Mouse (Mus musculus): ENCODE data around the gene Ppp1ca. TPM values are rescaled to one million over a fixed set of nuclear protein-coding genes. Genes with fewer than 3 reads are reported as not detected.

Ppp1ca gene
- total and polyA plus RNA-seq, 3 experiments = 389 to 635 (median 502) TPM

DNA sequence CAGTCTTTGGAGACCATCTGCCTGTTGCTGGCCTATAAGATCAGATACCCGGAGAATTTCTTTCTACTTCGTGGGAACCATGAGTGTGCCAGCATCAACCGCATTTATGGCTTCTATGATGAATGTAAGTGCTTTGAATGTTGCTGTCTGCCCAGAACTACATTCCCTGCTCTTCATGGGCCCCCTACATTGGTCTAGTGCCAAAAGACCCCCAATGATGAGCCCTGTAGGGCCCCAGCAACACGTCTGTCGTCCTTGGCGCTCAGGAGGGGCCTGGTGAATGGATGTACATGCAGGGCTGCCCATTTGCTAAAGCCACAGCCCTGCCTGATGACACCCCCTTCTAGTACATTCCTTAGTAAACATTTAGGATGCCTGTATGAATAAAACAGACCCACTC lies 1.3 kb downstream of the Ppp1ca start:
- H3K9me3 ChIP-seq (replicated peaks; ENCODE audit: low read length) = no peaks in the 10 kb centered on the region
- in situ Hi-C loops (cut with MboI; ENCODE audit: low pct_ligation_motif_present, low pct_unique_long_range_greater_than_20kb, low sequenced_read_pairs) = no loop called here
- no peak for DNase-seq (ENCODE audit: extremely low read depth)
- H3K27me3 ChIP-seq (replicated peaks) = no peaks in the 10 kb centered on the region
- peaks cover 16 to 60% of the 10 kb centered on the region in 2 experiments for H3K4me1 ChIP-seq (ENCODE audit: control insufficient read depth in 1 of 2, insufficient read depth in 2 of 2)
- peaks cover 48 to 62% of the 10 kb centered on the region in 2 experiments for H3K36me3 ChIP-seq (replicated peaks in 1 of 2; ENCODE audit: control insufficient read depth in 1 of 2, insufficient read depth in 1 of 2, low read length in 1 of 2)
- H3K27ac ChIP-seq (ENCODE audit: insufficient read depth, low read depth) = no peak overlapping the region
- TF ChIP-seq POLR2AphosphoS2 (IDR thresholded peaks at IDR 0.05; ENCODE audit: low read depth, low read length) (peak; percentile 4; the same call in 1 of the 2 replicates), ZNF384 (IDR thresholded peaks at IDR 0.05; ENCODE audit: low read depth, low read length) (no peak)
- H3K4me2 ChIP-seq (ENCODE audit: insufficient read depth, low read depth, poor library complexity, severe bottlenecking) = peak overlapping the region; percentile 52
- dilution Hi-C loops (cut with MboI; ENCODE audit: extremely low pct_ligation_motif_present, extremely low pct_unique_long_range_greater_than_20kb, low sequenced_read_pairs) = no loop called here
- H3K9ac ChIP-seq (ENCODE audit: insufficient read depth, low read depth) = peak overlapping the region; percentile 74
- peaks cover 45% of the 10 kb centered on the region for H3K79me2 ChIP-seq (replicated peaks; ENCODE audit: control insufficient read depth, extremely low read depth, insufficient read depth, poor library complexity, severe bottlenecking)
- H3K4me3 ChIP-seq (replicated peaks in 1 of 3; ENCODE audit: low read depth in 2 of 3, low read length in 2 of 3, poor library complexity in 1 of 3) = peak overlapping the region; percentile 84 to 89 (median 85)

- H3K36me3 ChIP-seq (replicated peaks in 1 of 2; ENCODE audit: control insufficient read depth in 1 of 2, insufficient read depth in 1 of 2, low read length in 1 of 2) = peaks cover 46 to 63% of the 10 kb centered on the region in 2 experiments
- H3K4me3 ChIP-seq (replicated peaks in 1 of 3; ENCODE audit: low read depth in 2 of 3, low read length in 2 of 3, poor library complexity in 1 of 3) = no peak overlapping the region
- TF ChIP-seq SMC3 (IDR thresholded peaks at IDR 0.05; ENCODE audit: low read depth, low read length) (no peak), MAZ (IDR thresholded peaks at IDR 0.05; ENCODE audit: low read depth, low read length) (no peak), BHLHE40 (IDR thresholded peaks at IDR 0.05; ENCODE audit: low read depth, low read length) (no peak), MYC (IDR thresholded peaks at IDR 0.05; ENCODE audit: low read depth, low read length) (no peak), EP300 (IDR thresholded peaks at IDR 0.05; ENCODE audit: low read length) (no peak), MAX (IDR thresholded peaks at IDR 0.05; ENCODE audit: low read length) (no peak), PAX5 (IDR thresholded peaks at IDR 0.05; ENCODE audit: low read length) (no peak), UBTF (IDR thresholded peaks at IDR 0.05; ENCODE audit: low read depth, low read length) (no peak), CHD1 (IDR thresholded peaks at IDR 0.05; ENCODE audit: low read depth, low read length) (no peak), JUND (conservative IDR thresholded peaks at IDR 0.05; ENCODE audit: low read depth, low read length) (no peak)
- H3K27ac ChIP-seq (ENCODE audit: insufficient read depth, low read depth) = 0 out of 2 replicates have a peak overlapping the region, but pooled peaks have one; percentile 11
- in situ Hi-C loops (cut with MboI; ENCODE audit: low pct_ligation_motif_present, low pct_unique_long_range_greater_than_20kb, low sequenced_read_pairs) = no loop called here
- no peaks in the 10 kb centered on the region for H3K9me3 ChIP-seq (replicated peaks; ENCODE audit: low read length)
- H3K9ac ChIP-seq (ENCODE audit: insufficient read depth, low read depth) = no peak overlapping the region
- peaks cover 11 to 55% of the 10 kb centered on the region in 2 experiments for H3K4me1 ChIP-seq (ENCODE audit: control insufficient read depth in 1 of 2, insufficient read depth in 2 of 2)
- peaks cover 38% of the 10 kb centered on the region for H3K79me2 ChIP-seq (replicated peaks; ENCODE audit: control insufficient read depth, extremely low read depth, insufficient read depth, poor library complexity, severe bottlenecking)
- peak overlapping the region; percentile 52; the same call in 1 of the 2 replicates for H3K4me2 ChIP-seq (ENCODE audit: insufficient read depth, low read depth, poor library complexity, severe bottlenecking)
- DNase-seq (ENCODE audit: extremely low read depth) = no peak
- no peaks in the 10 kb centered on the region for H3K27me3 ChIP-seq (replicated peaks)
- dilution Hi-C loops (cut with MboI; ENCODE audit: extremely low pct_ligation_motif_present, extremely low pct_unique_long_range_greater_than_20kb, low sequenced_read_pairs) = no loop called here
Measured at GRCm38 (mm10) chr19:4194021-4194724, 2.3 kb downstream of the Ppp1ca start.

Measured in CH12.LX (cell line).